Mouse (Mus musculus) myocyte (in vitro differentiated cells): ENCODE results near the gene Son. TPM values are rescaled to one million over a fixed set of nuclear protein-coding genes. Genes with fewer than 3 reads are reported as not detected.
A peak's percentile ranks its signal among the peaks of the same experiment; 100 is the strongest.

Experiments used
- H3K27me3 ChIP-seq: one replicate; pipeline ENCODE4 v1.6.1; 2011; ENCODE audit not compliant: control insufficient read depth, insufficient read depth, insufficient read length
- H3K36me3 ChIP-seq: one replicate; pipeline ENCODE4 v1.6.1; 2011; ENCODE audit not compliant: control insufficient read depth, insufficient read depth
- H3K4me2 ChIP-seq: one replicate; pipeline ENCODE4 v1.6.1; 2011; ENCODE audit warnings: low read depth, control low read depth
- H3K4me3 ChIP-seq: one replicate; pipeline ENCODE4 v1.5.1; 2011; ENCODE audit warnings: mild to moderate bottlenecking, control low read depth, moderate library complexity
- H3K79me2 ChIP-seq: one replicate; pipeline ENCODE4 v1.6.1; 2011; ENCODE audit not compliant: control insufficient read depth, insufficient read depth
- H3ac ChIP-seq: one replicate; pipeline ENCODE4 v1.6.1; 2011; ENCODE audit not compliant: control insufficient read depth, insufficient read length
- CEBPB ChIP-seq: IDR thresholded peaks from 2 replicates; pipeline ENCODE4 v1.6.1; 2011; ENCODE audit warnings: mild to moderate bottlenecking, moderate library complexity; ENCODE audit not compliant: poor library complexity, insufficient read depth, severe bottlenecking
- E2F4 ChIP-seq: IDR thresholded peaks from one replicate; pipeline ENCODE4 v1.6.1; 2011; ENCODE audit warnings: mild to moderate bottlenecking, control low read depth, moderate library complexity; ENCODE audit not compliant: insufficient read depth
- MAX ChIP-seq: IDR thresholded peaks from one replicate; pipeline ENCODE4 v1.6.1; 2011; ENCODE audit warnings: low read depth, mild to moderate bottlenecking, control low read depth
- MYOD1 ChIP-seq, 3 experiments: IDR thresholded peaks; one replicate each; pipeline ENCODE4 v1.6.1; 2011; ENCODE audit warnings: control low read depth in 2 of 3, low read depth in 2 of 3, mild to moderate bottlenecking in 2 of 3, moderate library complexity in 1 of 3; ENCODE audit not compliant: insufficient read length in 2 of 3, control insufficient read depth in 1 of 3
- MYOG ChIP-seq, 3 experiments: IDR thresholded peaks; one replicate each; pipeline ENCODE4 v1.6.1; 2011; ENCODE audit warnings: control low read depth in 2 of 3, low read depth in 2 of 3, mild to moderate bottlenecking in 2 of 3; ENCODE audit not compliant: insufficient read length in 2 of 3, control insufficient read depth in 1 of 3, insufficient read depth in 1 of 3
- POLR2A ChIP-seq: IDR thresholded peaks from one replicate; pipeline ENCODE4 v1.6.1; 2011; ENCODE audit warnings: low read depth, mild to moderate bottlenecking, control low read depth, moderate library complexity; ENCODE audit not compliant: insufficient read length
- POLR2AphosphoS2 ChIP-seq: IDR thresholded peaks from one replicate; pipeline ENCODE4 v1.6.1; 2011; ENCODE audit warnings: low read depth, control low read depth; ENCODE audit not compliant: insufficient read length
- REST ChIP-seq: IDR thresholded peaks from one replicate; pipeline ENCODE4 v1.6.1; 2011; ENCODE audit warnings: mild to moderate bottlenecking, control low read depth, moderate library complexity; ENCODE audit not compliant: insufficient read depth, insufficient read length
- SRF ChIP-seq: IDR thresholded peaks from one replicate; pipeline ENCODE4 v1.6.1; 2011; ENCODE audit warnings: low read depth; ENCODE audit not compliant: control insufficient read depth, insufficient read length
- TCF12 ChIP-seq: IDR thresholded peaks from one replicate; pipeline ENCODE4 v1.6.1; 2011; ENCODE audit warnings: mild to moderate bottlenecking, control low read depth; ENCODE audit not compliant: poor library complexity, insufficient read depth, severe bottlenecking
- TCF3 ChIP-seq: IDR thresholded peaks from one replicate; pipeline ENCODE4 v1.6.1; 2011; ENCODE audit warnings: low read depth, control low read depth; ENCODE audit not compliant: insufficient read length
- USF1 ChIP-seq: IDR thresholded peaks from one replicate; pipeline ENCODE4 v1.6.1; 2011; ENCODE audit warnings: low read depth, mild to moderate bottlenecking, control low read depth, moderate library complexity
- polyA plus RNA-seq: library from polyadenylated mRNA; unstranded; fragments of >200 nt; fragmentation: generic; extraction: Trizol; gene quantifications from one replicate; pipeline ENCODE4 v1.2.1, GENCODE M21; 2012; ENCODE audit warnings: missing spikeins

The Son gene
- polyA plus RNA-seq, 1 experiment = 48.7 TPM

- peak; percentile 39 for TF ChIP-seq POLR2A
- TF ChIP-seq E2F4 = no peak
- TF ChIP-seq TCF12 = no peak
- no peak for TF ChIP-seq USF1
- Histone ChIP-seq H3ac (peak overlapping the region; percentile 23), H3K27me3 (no peaks in the 10 kb centered on the region), H3K36me3 (peaks cover 14% of the 10 kb centered on the region), H3K4me2 (peak overlapping the region; percentile 86), H3K4me3 (peak overlapping the region; percentile 95), H3K79me2 (peaks cover 84% of the 10 kb centered on the region)
Measured at GRCm38 (mm10) chr16:91648220-91648550, 879 bp downstream of the Son start.

GRCm38 (mm10) chr16:91649246-91649645 is 1.9 kb downstream of the Son start:
- Histone ChIP-seq H3K4me2 (peak overlapping the region; percentile 86), H3K79me2 (peaks cover 86% of the 10 kb centered on the region), H3K36me3 (peaks cover 19% of the 10 kb centered on the region), H3K4me3 (peak overlapping the region; percentile 95), H3ac (no peak overlapping the region), H3K27me3 (no peaks in the 10 kb centered on the region)
- TF ChIP-seq POLR2A = no peak
- no peak for TF ChIP-seq SRF
- no peak for TF ChIP-seq POLR2AphosphoS2
- no peak for TF ChIP-seq TCF12
- TF ChIP-seq MYOD1 (IDR thresholded peaks at IDR 0.05; ENCODE audit: control insufficient read depth in 1 of 3, insufficient read length in 2 of 3, low read depth in 2 of 3) = no peak
- no peak for TF ChIP-seq MYOG (IDR thresholded peaks at IDR 0.05; ENCODE audit: control insufficient read depth in 1 of 3, insufficient read depth in 1 of 3, insufficient read length in 2 of 3, low read depth in 2 of 3)
- no peak for TF ChIP-seq TCF3
- TF ChIP-seq E2F4 = no peak
- no peak for TF ChIP-seq MAX
- no peak for TF ChIP-seq CEBPB
- TF ChIP-seq USF1 = no peak

- TF ChIP-seq REST = no peak
- TF ChIP-seq CEBPB = no peak
- no peak for TF ChIP-seq MYOD1 (IDR thresholded peaks at IDR 0.05; ENCODE audit: control insufficient read depth in 1 of 3, insufficient read length in 2 of 3, low read depth in 2 of 3)
- no peak for TF ChIP-seq TCF12
- TF ChIP-seq MYOG (IDR thresholded peaks at IDR 0.05; ENCODE audit: control insufficient read depth in 1 of 3, insufficient read depth in 1 of 3, insufficient read length in 2 of 3, low read depth in 2 of 3) = no peak
- no peak for TF ChIP-seq E2F4
- TF ChIP-seq POLR2A = no peak
- TF ChIP-seq MAX = no peak
- TF ChIP-seq POLR2AphosphoS2 = no peak
- TF ChIP-seq USF1 = no peak
- peak overlapping the region; percentile 95 for H3K4me3 ChIP-seq
- H3K79me2 ChIP-seq = peaks cover 86% of the 10 kb centered on the region
- H3K4me2 ChIP-seq = peak overlapping the region; percentile 86
- H3ac ChIP-seq = no peak overlapping the region
- peaks cover 22% of the 10 kb centered on the region for H3K36me3 ChIP-seq
- no peaks in the 10 kb centered on the region for H3K27me3 ChIP-seq
Measured at GRCm38 (mm10) chr16:91649781-91650180, 2.5 kb downstream of the Son start.

- peaks cover 92% of the 10 kb centered on the region for H3K79me2 ChIP-seq
- no peaks in the 10 kb centered on the region for H3K27me3 ChIP-seq
- H3K4me2 ChIP-seq = no peak overlapping the region
- no peak overlapping the region for H3ac ChIP-seq
- peaks cover 43% of the 10 kb centered on the region for H3K36me3 ChIP-seq
- no peak overlapping the region for H3K4me3 ChIP-seq
- TF ChIP-seq MYOG (IDR thresholded peaks at IDR 0.05; ENCODE audit: control insufficient read depth in 1 of 3, insufficient read depth in 1 of 3, insufficient read length in 2 of 3, low read depth in 2 of 3) (no peak), MYOD1 (IDR thresholded peaks at IDR 0.05; ENCODE audit: control insufficient read depth in 1 of 3, insufficient read length in 2 of 3, low read depth in 2 of 3) (no peak), POLR2A (no peak), POLR2AphosphoS2 (no peak), REST (no peak), MAX (no peak), TCF12 (no peak), USF1 (no peak), E2F4 (no peak), CEBPB (no peak), TCF3 (no peak), SRF (no peak)
Measured at GRCm38 (mm10) chr16:91652191-91652590, 4.9 kb downstream of the Son start.

- Histone ChIP-seq H3K4me2 (no peak overlapping the region), H3K4me3 (no peak overlapping the region), H3K79me2 (peaks cover 98% of the 10 kb centered on the region), H3K27me3 (no peaks in the 10 kb centered on the region), H3K36me3 (peaks cover 72% of the 10 kb centered on the region), H3ac (no peak overlapping the region)
- TF ChIP-seq USF1 (no peak), TCF12 (no peak), SRF (no peak), POLR2AphosphoS2 (no peak), CEBPB (no peak), MAX (no peak), MYOD1 (IDR thresholded peaks at IDR 0.05; ENCODE audit: control insufficient read depth in 1 of 3, insufficient read length in 2 of 3, low read depth in 2 of 3) (no peak), MYOG (IDR thresholded peaks at IDR 0.05; ENCODE audit: control insufficient read depth in 1 of 3, insufficient read depth in 1 of 3, insufficient read length in 2 of 3, low read depth in 2 of 3) (no peak), TCF3 (no peak), POLR2A (no peak), REST (no peak), E2F4 (no peak)
Measured at GRCm38 (mm10) chr16:91655285-91655684, 8.0 kb downstream of the Son start.
